Mouse (Mus musculus) midbrain, embryonic 11.5 days (tissue): Measurements from ENCODE around the gene Piezo1. TPM values are rescaled to one million over a fixed set of nuclear protein-coding genes. Genes with fewer than 3 reads are reported as not detected.

ENCODE experiments used
- ATAC-seq: fragments of 200-750 bp; cut with Nextera tagmentation; 2 replicates; pipeline ENCODE4 v1.8.0; 2017; ENCODE audit warnings: moderate TSS enrichment, moderate library complexity; ENCODE audit not compliant: low FRiP score
- DNase-seq: peaks from one replicate; pipeline ENCODE4 v3.0.0; 2015; ENCODE audit warnings: low spot score; ENCODE audit errors: missing footprints
- H3K27ac ChIP-seq: fragments of 300-500 bp; sonication (generic); 2 replicates; pipeline ENCODE4 v1.5.1; 2014; ENCODE audit warnings: low read depth, low read length
- H3K27me3 ChIP-seq: fragments of 300-500 bp; sonication (generic); 2 replicates; pipeline ENCODE4 v1.6.1; 2014; ENCODE audit warnings: mild to moderate bottlenecking, low read length, moderate library complexity, mixed read lengths; ENCODE audit not compliant: control insufficient read depth, insufficient read depth
- H3K36me3 ChIP-seq: fragments of 300-500 bp; sonication (generic); 2 replicates; pipeline ENCODE4 v1.6.1; 2014; ENCODE audit warnings: mild to moderate bottlenecking, low read length, moderate library complexity, mixed read lengths; ENCODE audit not compliant: control insufficient read depth, insufficient read depth
- H3K4me1 ChIP-seq: fragments of 300-500 bp; sonication (generic); 2 replicates; pipeline ENCODE4 v1.6.1; 2014; ENCODE audit warnings: low read length; ENCODE audit not compliant: control insufficient read depth, insufficient read depth
- H3K4me2 ChIP-seq: fragments of 300-500 bp; sonication (generic); 2 replicates; pipeline ENCODE4 v1.6.1; 2014; ENCODE audit warnings: mild to moderate bottlenecking, moderate library complexity
- H3K4me3 ChIP-seq: fragments of 300-500 bp; sonication (generic); 2 replicates; pipeline ENCODE4 v1.5.1; 2014; ENCODE audit warnings: low read depth, low read length
- H3K9ac ChIP-seq: fragments of 300-500 bp; sonication (generic); 2 replicates; pipeline ENCODE4 v1.6.1; 2014; ENCODE audit warnings: low read length
- H3K9me3 ChIP-seq: fragments of 300-500 bp; sonication (generic); 2 replicates; pipeline ENCODE4 v1.6.1; 2016; ENCODE audit warnings: low read length; ENCODE audit not compliant: control insufficient read depth
- WGBS: fragments of 180-500 bp; shearing (Covaris S2); extraction: QIAGEN DNeasy Blood & Tissue Kit; methylation state at CpG from one replicate; pipeline ENCODE4 v1.1.7; 2014; 5-methylcytosine and 5-hydroxymethylcytosine counted together
- polyA plus RNA-seq: library from polyadenylated mRNA; unstranded; fragments of >200 nt; fragmentation: Nextera tagmentation; extraction: Ambion mirVana; gene quantifications from 2 replicates; pipeline ENCODE4 v1.2.1, GENCODE M21; 2014

Piezo1 gene
- polyA plus RNA-seq, 1 experiment from 2014 or later = 4.3 TPM

DNA sequence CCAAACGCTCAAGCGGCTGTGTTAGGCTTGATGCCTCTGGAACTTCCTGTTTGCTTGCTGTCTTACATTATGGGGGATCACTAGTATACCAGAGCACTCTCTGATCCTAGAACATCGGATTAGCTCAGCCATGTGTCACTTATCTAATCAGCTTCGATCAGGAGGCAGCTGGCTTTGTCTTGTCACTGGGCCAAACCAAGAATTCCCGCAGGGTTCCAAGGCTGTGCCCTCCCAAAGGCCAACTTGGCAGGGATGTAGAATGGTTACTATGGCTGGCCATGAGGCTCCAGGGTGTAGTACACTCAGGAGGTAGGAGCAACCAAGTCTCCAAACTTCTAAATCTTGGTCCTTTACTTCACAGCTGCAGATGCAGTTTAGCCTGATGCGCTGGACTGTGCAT is 15.6 kb upstream of the Piezo1 start:
- Histone ChIP-seq H3K27ac (peak overlapping the region; percentile 85), H3K9me3 (no peaks in the 10 kb centered on the region), H3K4me3 (peak overlapping the region; percentile 83), H3K9ac (peak overlapping the region; percentile 91), H3K4me1 (peaks cover 23% of the 10 kb centered on the region), H3K27me3 (no peaks in the 10 kb centered on the region), H3K36me3 (peaks cover 18% of the 10 kb centered on the region), H3K4me2 (peak overlapping the region; percentile 82)
- no peak for DNase-seq
- 27% methylated on average over 6 of the region's 6 CpGs for WGBS
- ATAC-seq = no peak

DNA sequence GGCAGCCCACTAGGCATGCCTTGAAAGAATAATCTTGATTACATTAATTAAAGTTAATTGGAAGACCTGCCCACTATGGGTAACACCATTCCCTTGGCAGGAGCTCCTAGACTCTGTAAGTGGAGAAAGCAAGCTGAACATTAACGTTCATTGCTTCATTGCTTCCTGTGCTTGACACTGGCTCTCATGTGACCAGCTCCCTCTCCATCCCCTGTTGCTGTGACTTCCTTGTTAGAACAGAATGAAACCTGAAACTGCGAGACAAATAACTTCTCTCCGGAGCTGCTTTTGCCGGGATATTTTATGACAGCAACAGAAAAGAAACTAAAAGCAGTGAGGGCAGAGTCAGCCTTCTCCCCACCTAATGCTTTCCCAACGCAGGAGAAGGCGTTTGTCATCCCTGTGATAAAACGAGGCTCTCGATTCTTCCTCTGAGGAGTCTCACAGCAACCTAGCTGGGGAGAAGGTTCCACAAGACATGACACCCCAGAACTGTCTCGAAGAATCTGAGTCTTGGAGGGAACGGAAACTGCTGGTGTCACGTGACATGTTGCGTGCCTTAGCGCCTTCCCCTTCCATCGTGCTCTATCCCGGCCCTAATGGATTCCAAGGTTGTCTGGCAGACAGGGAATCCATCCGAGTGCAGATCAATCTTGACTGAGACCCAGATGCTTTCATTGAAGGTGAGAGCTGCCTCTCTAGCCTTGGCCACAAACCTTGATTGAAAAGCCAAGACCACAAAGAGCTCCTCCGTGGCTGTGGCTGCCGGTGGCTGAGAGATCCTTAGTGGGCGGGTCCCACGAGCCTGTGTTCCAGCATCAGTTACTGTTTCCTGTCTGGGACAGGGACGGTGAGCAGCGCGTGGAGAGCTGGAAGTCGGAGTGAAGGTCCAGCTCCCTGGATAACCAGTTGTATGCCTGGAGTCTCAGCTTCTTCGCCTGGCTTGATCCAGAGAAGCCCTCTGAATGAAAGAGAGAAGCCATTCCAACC is 13.5 kb upstream of the Piezo1 start:
- Histone ChIP-seq H3K27me3 (no peaks in the 10 kb centered on the region), H3K4me3 (no peak overlapping the region), H3K9me3 (no peaks in the 10 kb centered on the region), H3K4me2 (no peak overlapping the region), H3K36me3 (peaks cover 3% of the 10 kb centered on the region), H3K4me1 (peaks cover 22% of the 10 kb centered on the region), H3K27ac (no peak overlapping the region), H3K9ac (no peak overlapping the region)
- 89% methylated on average over 25 of the region's 25 CpGs for WGBS
- ATAC-seq (no peak), DNase-seq (no peak)

DNA sequence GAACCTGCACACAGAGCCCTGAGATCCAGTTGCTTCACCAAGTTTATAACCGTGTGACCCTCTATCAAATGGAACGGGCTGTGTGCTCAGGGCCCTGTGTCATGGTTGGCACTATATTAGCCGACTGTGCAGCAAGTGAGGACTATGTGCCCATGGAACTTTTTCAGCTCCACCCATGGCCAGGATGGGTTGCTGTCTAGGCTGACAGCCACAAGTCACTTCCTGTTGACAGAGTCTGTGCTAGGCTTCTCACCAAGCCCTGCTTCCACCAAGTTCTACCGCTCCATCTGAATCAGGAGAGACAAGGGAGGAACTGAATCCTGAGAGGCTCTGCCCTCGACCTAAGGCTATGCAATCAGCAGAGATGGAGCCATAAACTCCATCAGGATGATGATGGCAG is 10.1 kb upstream of the Piezo1 start:
- Histone ChIP-seq H3K27ac (no peak overlapping the region), H3K36me3 (no peaks in the 10 kb centered on the region), H3K4me3 (no peak overlapping the region), H3K9ac (no peak overlapping the region), H3K4me2 (no peak overlapping the region), H3K4me1 (no peaks in the 10 kb centered on the region), H3K9me3 (no peaks in the 10 kb centered on the region), H3K27me3 (no peaks in the 10 kb centered on the region)
- no peak for DNase-seq
- ATAC-seq = no peak
- WGBS = 78% methylated on average over 5 of the region's 5 CpGs

DNA sequence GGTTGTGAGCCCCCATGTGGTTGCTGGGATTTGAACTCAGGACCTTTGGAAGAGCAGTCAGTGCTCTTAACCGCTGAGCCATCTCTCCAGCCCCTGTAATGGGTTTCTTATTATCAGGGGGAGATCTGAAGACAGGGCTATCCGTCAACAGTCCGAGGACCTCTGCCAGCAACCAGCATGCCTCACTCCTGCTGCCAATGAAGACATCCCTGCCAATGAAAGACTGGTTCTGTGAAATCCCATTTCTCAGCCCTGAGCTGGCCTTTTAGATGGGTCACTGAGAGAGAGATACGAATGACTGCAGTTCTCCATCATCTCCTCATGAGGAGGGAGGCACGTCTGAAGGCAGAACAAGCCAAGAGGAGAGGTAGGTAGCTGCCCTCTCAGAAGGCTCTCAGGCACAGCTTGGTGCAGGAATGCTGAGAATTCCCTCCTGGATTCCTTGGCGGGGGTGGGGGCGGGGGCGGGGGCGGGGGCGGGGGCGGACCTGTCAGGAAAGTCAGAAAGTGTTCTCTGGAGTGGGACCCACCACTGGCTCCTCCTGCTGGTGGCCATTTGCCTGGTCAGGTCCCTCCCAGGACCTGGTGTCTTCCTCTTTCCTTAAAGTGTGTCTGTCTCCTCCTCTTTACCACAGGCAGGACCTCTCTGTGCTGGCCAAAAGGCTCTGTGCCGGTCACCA is 7.7 kb upstream of the Piezo1 start:
- H3K9ac ChIP-seq = no peak overlapping the region
- no peak for ATAC-seq
- no peaks in the 10 kb centered on the region for H3K9me3 ChIP-seq
- DNase-seq = no peak
- H3K4me2 ChIP-seq = no peak overlapping the region
- H3K36me3 ChIP-seq = no peaks in the 10 kb centered on the region
- 18% methylated on average over 12 of the region's 12 CpGs for WGBS
- H3K4me3 ChIP-seq = no peak overlapping the region
- H3K27ac ChIP-seq = no peak overlapping the region
- H3K4me1 ChIP-seq = no peaks in the 10 kb centered on the region
- no peaks in the 10 kb centered on the region for H3K27me3 ChIP-seq

DNA sequence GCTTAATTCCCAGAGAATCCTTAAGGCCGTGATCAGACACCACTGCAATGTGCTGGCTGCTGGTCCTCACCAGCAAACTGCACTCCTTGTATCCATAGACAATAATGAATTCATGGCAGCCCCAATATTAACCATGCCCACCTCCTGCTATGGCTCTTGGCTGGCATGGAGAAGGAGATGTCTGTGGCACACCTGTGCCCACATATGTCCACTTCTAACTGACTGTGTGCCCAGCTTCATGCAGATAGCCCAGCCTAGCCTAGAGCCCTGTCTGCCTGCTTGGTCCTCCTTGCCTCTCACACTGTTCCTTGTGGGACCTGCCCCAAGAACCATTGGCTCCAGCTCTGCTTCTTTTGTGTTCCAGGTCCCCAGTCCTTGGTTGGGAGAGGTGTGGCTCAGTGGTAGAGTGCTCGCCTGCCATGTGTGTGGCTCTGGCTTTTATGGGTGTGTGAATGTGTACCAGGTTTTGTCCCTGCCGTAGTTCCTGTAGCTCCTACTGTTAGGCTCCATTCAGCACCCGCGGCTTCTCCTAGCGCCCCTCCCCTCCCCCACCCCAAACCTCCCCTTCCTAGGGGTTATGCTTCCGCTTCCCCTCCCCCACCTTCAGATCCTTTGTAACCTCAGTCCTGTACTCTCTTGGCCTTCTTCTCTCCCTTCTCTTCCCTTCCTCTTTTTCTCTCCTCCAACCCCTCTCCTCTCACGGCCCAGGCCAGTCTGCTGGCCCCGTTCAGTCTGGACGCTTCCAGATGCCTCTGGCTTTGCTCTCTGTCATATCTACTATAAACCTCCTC is 6.3 kb upstream of the Piezo1 start:
- H3K9me3 ChIP-seq = no peaks in the 10 kb centered on the region
- no peaks in the 10 kb centered on the region for H3K36me3 ChIP-seq
- H3K4me2 ChIP-seq = no peak overlapping the region
- H3K4me1 ChIP-seq = no peaks in the 10 kb centered on the region
- ATAC-seq (no peak), DNase-seq (no peak)
- 50% methylated on average over 10 of the region's 10 CpGs for WGBS
- H3K9ac ChIP-seq = no peak overlapping the region
- no peaks in the 10 kb centered on the region for H3K27me3 ChIP-seq
- H3K27ac ChIP-seq = no peak overlapping the region
- H3K4me3 ChIP-seq = no peak overlapping the region

DNA sequence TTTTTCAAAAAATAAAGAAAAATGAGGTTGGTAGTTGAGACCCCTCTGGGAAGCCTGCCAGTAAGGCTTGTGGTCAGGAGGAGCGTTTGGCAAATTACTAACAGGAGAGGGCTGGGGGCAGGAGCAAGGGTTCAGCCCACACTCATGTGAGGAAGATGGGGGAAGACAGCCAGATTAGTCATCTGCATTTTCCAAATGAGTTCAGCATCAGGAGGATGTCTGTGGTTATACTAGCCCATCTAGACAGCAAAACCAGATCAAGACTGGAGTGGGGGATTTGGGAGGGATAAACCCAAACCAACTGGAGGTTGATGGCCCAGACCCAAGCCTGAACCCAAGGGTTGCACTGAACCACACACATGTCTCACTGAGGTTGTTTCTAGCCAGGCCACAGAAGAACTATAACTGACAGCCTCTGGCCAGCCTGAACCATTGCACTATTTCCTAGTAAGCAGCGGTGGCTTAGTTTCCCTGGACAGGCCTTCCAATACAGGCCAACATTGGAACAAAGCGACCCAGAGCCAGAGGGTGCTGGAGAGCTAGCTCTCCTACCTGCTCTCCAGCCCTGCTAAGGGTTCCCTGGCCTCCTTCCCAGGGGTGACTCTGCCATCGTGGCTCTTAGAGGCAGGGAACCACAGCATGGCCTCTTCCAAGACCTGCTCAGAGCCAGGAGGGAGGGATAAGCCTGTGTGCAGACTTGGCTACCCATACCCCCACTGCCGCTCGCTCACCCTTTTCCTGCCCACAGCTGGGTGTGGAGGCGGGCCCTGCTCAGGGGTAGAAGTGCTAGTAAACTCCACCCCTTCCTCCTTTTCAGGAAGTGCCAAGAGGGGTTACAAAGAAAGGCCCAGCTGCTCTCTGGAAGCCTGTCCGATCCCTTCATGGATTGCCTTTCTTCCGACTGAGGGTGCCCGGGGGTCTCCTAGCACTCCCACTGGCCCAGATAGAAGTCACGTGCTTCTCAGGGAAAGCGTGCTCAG is 5.2 kb upstream of the Piezo1 start:
- Histone ChIP-seq H3K36me3 (no peaks in the 10 kb centered on the region), H3K4me1 (no peaks in the 10 kb centered on the region), H3K4me3 (no peak overlapping the region), H3K27ac (no peak overlapping the region), H3K9me3 (no peaks in the 10 kb centered on the region), H3K9ac (no peak overlapping the region), H3K27me3 (peaks cover 5% of the 10 kb centered on the region), H3K4me2 (no peak overlapping the region)
- no peak for ATAC-seq
- WGBS = 70% methylated on average over 12 of the region's 12 CpGs
- peak; percentile 80 for DNase-seq

DNA sequence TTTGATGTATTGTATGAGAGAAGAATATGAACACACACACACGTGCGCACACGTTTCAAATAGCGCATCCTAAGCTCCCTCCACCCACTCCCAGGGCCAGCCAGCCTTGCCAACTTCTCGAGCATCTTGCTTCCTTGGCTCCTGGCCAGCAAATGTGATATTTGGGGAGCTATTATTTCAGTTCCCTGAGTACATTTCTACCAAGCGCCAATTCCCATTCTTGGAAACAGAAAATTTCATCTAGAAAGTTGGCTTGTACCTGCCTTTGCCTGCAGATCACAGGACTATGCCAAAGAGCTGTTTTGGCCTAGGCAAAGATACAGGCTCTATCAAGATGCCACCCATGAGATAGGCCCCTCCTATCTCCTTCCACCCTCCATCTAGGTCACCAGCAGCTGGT is 3.7 kb upstream of the Piezo1 start:
- 91% methylated on average over 6 of the region's 6 CpGs for WGBS
- no peak overlapping the region for H3K4me3 ChIP-seq
- H3K36me3 ChIP-seq = no peaks in the 10 kb centered on the region
- H3K9me3 ChIP-seq = no peaks in the 10 kb centered on the region
- no peak overlapping the region for H3K9ac ChIP-seq
- ATAC-seq (no peak), DNase-seq (no peak)
- no peak overlapping the region for H3K27ac ChIP-seq
- H3K4me2 ChIP-seq = no peak overlapping the region
- H3K27me3 ChIP-seq = peaks cover 21% of the 10 kb centered on the region
- peaks cover 4% of the 10 kb centered on the region; the same call in 1 of the 2 replicates for H3K4me1 ChIP-seq

DNA sequence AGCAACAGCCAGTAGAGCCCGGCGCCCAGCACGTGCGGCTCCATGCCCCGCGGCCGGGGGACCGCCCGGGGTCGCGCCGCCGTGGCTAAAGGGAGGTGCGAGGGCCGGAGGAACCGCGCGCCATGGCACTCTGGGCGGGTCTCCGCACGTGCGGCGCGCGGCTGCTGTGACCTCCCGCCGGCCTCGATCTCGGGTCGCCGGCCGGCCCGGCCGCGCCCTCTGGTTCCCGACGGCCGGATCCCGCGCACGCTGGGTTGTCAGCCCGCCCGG is 199 bp downstream of the Piezo1 start:
- Histone ChIP-seq H3K36me3 (no peaks in the 10 kb centered on the region), H3K9ac (peak overlapping the region; percentile 59), H3K4me3 (peak overlapping the region; percentile 41), H3K4me1 (peaks cover 4% of the 10 kb centered on the region), H3K27me3 (peaks cover 21% of the 10 kb centered on the region), H3K27ac (no peak overlapping the region), H3K9me3 (no peaks in the 10 kb centered on the region), H3K4me2 (peak overlapping the region; percentile 68)
- DNase-seq (no peak), ATAC-seq (peak; percentile 41; the same call in 1 of the 2 replicates)
- under 1% methylated on average over 42 of the region's 43 CpGs for WGBS
